Mouse (Mus musculus) testis, adult 2 months (tissue): ENCODE results near the gene Trp53bp1.

Source experiments
- CTCF ChIP-seq: fragments of 200-500 bp; IDR thresholded peaks from 2 replicates; pipeline ENCODE4 v1.5.1; 2012; ENCODE audit warnings: low read depth, mild to moderate bottlenecking, inconsistent platforms, low read length, moderate library complexity; ENCODE audit not compliant: control insufficient read depth, insufficient read depth, insufficient replicate concordance
- POLR2A ChIP-seq: fragments of 200-500 bp; IDR thresholded peaks from 2 replicates; pipeline ENCODE4 v1.6.1; 2012; ENCODE audit warnings: low read depth, mild to moderate bottlenecking, inconsistent platforms, low read length, moderate library complexity; ENCODE audit not compliant: control insufficient read depth

- no peak for TF ChIP-seq CTCF
- no peak for TF ChIP-seq POLR2A
Observed at GRCm38 (mm10) chr2:121183431-121183830, 87.8 kb downstream of the Trp53bp1 start.
